Mouse (Mus musculus): ENCODE measurements around the gene Gm20683.

DNA sequence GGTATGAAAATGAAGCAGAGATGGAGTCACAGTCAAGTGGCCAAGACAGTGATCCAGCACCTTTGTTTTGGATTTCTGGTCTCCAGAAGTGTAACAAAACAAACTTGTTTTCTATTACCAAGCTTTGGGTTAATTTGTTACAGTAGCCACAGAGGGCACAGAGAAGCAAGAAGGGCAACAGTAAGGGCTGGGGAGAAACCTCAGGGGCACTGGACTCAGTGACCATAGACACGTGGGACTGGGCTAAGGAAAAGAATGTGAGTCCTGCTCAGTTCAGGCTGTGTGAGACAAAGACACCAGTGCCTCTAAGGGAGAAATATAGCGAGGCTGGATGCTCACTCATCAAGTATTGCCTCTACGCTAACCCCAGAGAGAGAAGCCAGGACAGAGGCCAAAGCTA lies 31.1 kb upstream of the Gm20683 start:
- no peak for TF ChIP-seq CTCF (IDR thresholded peaks at IDR 0.05; ENCODE audit: borderline replicate concordance, insufficient read depth, low read depth, low read length)
- no peak for TF ChIP-seq POLR2A (IDR thresholded peaks at IDR 0.05; ENCODE audit: borderline replicate concordance, insufficient read depth, low read length)

Data from cerebellum, adult 2 months (tissue).